Mouse (Mus musculus) left cerebral cortex, postnatal 10 days (tissue): ENCODE measurements at regions not wholly inside any gene's neighbourhood (a gene's known extent, or its start where the extent isn't known, plus 50 kb on each side); places are given as distances from the start of the nearest gene placed in this dataset.
A peak's percentile ranks its signal among the peaks of the same experiment; 100 is the strongest.

Experiments
- DNase-seq, 2 experiments: peaks; one replicate each; pipeline ENCODE4 v3.0.0; 2021 to 2022; ENCODE audit warnings: low spot score in 2 of 2, mixed read lengths in 1 of 2; ENCODE audit errors: extremely low spot score in 1 of 2
- intact Hi-C: fragments of 180-260 bp; cut with DNase I; formaldehyde crosslinking; loops from one replicate; pipeline ENCODE4 v1.15.1; 2025

- intact Hi-C loops = no loop called here
These were observed 491.7 kb upstream of the Zeb2 start for GRCm38 (mm10) chr2:45608926-45609325.

DNA sequence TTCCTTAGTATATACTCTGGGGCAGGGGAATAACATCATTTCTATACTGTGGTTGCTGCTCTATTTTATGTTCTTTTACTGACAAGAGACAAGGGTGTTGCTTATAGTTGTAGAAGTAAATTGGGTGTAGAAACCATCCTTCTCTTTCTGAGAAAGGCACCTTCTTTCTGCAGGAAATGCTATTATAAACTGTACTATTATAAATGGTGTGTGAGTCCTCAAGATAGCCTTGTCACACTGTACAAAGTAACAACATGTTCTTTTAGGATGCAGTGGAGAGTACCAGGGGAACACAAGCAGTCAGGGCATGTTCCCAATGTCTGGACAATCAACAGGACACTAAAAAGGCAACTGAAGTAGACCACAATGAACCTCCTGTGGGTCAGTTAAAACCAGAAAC lies 490.2 kb upstream of the Zeb2 start:
- no peak for DNase-seq
- intact Hi-C loops = no loop called here

More at GRCm38 (mm10) chr2:45608926-45609325, 491.7 kb upstream of the Zeb2 start:
- no peak for DNase-seq

- DNase-seq = no peak
- intact Hi-C loops = no loop called here
These were observed 484.2 kb upstream of the Zeb2 start for GRCm38 (mm10) chr2:45601332-45601900.

DNA sequence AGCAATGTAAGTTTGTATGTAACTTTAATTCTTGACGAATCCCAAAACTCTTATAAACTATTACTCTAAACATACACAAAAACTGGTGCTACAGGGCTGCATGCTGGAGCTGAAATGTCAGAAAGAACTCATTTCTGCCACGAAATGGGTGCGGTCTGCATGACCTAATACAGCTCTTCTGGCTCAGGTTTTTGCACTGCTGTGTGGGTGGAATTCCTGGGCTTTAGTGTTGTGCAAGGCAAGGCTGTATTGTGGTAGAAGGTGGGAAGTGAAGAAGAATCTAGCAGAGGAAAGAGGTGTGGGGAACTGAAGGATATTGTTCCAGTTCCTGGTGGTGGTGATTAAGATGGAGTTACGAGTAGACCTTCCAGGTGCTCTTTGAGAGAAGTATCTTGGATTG lies 476.6 kb upstream of the Zeb2 start:
- intact Hi-C loops = no loop called here
- DNase-seq = no peak

- no peak for DNase-seq
- intact Hi-C loops = no loop called here
These were observed 473.8 kb upstream of the Zeb2 start for GRCm38 (mm10) chr2:45590980-45591379.

GRCm38 (mm10) chr2:45588248-45588647 lies 471.1 kb upstream of the Zeb2 start:
- DNase-seq = no peak
- intact Hi-C loops = no loop called here

GRCm38 (mm10) chr2:45586588-45587200 lies 469.5 kb upstream of the Zeb2 start:
- no peak for DNase-seq
- intact Hi-C loops = no loop called here

- DNase-seq = peak in 1 of 2 experiments; percentile 18
- intact Hi-C loops = no loop called here
These were observed 464.3 kb upstream of the Zeb2 start for GRCm38 (mm10) chr2:45581549-45581925.

DNA sequence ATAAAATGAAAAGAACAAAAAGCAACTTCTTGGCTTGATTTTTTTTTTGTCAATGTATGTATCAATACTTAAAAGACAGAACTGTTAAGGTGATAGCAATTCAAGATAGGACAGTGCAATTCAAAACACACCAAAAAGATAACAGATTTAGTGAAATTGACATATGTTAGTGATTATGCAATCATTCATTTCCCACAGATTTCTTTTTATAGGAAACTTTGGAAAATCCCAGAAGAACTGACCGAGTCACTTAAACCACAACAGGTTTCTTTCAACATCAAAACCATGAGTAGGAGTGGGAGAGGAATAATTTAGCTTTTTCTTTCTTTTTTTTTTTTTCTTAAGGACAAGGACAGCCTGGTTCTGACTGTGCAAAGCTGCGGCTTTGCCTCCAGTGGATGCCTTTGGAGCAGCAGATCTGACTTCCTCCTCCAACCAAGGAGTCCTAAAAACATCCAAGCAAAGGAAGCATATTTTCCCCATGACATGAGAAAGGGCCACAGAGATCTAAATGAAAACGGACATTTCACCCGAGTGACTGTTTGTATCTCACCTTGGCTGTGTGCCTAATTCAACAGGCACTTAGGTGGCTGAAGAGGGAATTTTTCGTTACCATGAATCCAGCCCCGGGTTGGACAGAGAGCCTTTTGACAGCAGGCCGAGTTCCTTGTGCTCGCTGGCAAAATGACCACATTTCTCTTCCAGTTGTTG lies 463.8 kb upstream of the Zeb2 start:
- intact Hi-C loops = no loop called here
- peak in 1 of 2 experiments; percentile 31 for DNase-seq

DNA sequence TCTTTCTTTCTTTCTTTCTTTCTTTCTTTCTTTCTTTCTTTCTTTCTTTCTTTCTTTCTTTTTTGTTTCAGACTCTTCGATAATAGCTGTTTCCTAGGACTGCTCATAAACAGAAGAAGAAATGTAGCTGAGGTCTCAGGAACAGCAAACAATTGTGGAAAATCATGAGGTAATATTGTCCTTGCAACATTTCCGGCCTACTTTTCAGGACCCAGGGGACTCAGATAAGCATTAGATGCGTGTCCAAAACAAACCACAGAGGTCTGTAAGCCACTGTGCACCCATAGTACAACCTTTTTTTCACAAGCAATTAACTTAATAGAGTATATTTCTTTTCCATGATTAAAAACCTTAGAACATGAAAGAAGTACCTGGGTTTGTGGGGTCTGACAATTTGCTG lies 455.7 kb upstream of the Zeb2 start:
- intact Hi-C loops = no loop called here
- DNase-seq = no peak

DNA sequence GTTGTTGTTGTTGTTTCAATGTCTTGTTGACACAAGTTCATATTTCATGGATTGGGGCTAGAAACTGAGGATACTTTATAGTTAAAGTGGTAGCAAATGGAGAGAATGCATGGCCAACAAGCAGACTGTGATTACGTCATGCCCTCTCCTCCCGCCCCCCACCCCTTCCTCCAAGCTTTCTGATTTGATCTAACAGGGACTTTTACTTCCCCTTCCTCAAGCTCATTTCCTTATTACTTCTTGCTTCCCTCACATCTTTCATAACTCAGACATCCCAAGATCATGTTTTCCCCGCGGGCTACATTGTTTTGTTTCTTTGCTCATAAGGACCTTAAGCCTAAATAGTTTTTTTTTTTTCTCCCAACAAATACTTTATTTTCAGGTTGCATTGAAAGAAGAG lies 437.5 kb upstream of the Zeb2 start:
- DNase-seq = no peak
- intact Hi-C loops = no loop called here

GRCm38 (mm10) chr2:45541394-45541793 lies 424.2 kb upstream of the Zeb2 start:
- DNase-seq = no peak
- intact Hi-C loops = no loop called here

DNA sequence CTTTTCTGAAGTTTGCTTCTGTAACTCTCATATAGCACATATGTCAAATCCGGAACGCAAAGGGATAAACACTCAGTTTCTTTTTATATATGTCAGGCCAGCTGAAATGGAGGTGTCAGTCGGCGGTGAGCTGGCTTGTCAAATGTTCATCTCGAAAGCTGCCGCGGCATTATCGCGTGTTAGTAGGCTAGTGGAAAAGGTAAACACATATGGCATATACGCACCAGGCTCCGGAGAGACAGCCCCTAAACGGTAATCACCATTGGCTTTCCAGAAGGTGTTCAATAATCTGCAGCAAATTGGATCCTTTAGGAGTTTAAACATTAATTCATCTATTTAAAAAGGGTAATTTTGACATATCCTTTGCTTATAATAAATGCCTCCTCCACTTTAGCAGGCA lies 421.8 kb upstream of the Zeb2 start:
- intact Hi-C loops = no loop called here
- DNase-seq = peak; percentile 3 to 14

- intact Hi-C loops = no loop called here
- DNase-seq = no peak
These were observed 420.5 kb upstream of the Zeb2 start for GRCm38 (mm10) chr2:45537722-45538121.

GRCm38 (mm10) chr2:45534806-45535205 lies 417.6 kb upstream of the Zeb2 start:
- intact Hi-C loops = no loop called here
- peak in 1 of 2 experiments; percentile 40 for DNase-seq

GRCm38 (mm10) chr2:45522310-45522709 lies 405.1 kb upstream of the Zeb2 start:
- DNase-seq = no peak
- intact Hi-C loops = no loop called here

DNA sequence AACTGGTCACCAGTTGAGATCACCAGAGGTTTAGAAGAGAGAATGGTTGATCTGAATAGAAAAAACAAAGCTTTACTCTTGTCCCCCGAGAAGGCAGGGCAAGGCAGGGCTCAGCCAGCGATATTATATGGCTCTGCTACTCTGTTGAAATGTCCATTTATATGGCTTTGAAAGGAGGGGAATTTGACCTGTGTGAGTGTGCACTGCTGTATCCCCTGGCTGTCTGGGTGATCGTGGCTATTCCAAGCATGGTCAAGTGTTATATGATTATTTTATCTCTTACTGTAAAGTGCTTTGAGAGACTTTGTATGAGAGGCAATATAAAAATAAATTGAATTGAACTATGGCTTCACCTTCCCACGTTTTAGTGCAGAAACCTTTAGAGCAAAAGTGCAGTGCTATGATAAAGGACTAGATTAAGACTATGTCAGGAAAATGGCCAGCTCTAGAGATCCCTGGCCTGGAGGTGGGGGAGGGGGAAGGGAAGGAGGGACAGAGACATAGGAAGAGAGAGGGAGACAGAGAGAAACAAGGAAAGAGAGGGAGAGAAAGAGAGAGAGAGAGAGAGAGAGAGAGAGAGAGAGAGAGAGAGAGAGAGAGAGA lies 402.5 kb upstream of the Zeb2 start:
- no peak for DNase-seq
- intact Hi-C loops = no loop called here

GRCm38 (mm10) chr2:45514290-45515180 lies 397.3 kb upstream of the Zeb2 start:
- no peak for DNase-seq
- intact Hi-C loops = no loop called here

GRCm38 (mm10) chr2:45512852-45513251 lies 395.7 kb upstream of the Zeb2 start:
- intact Hi-C loops = no loop called here

More at GRCm38 (mm10) chr2:45512852-45513251, 395.7 kb upstream of the Zeb2 start:
- no peak for DNase-seq
